Mouse (Mus musculus) retina, embryonic 14.5 days (tissue): ENCODE measurements around the gene Jmjd8.

ENCODE experiments used
- DNase-seq: peaks from one replicate; pipeline ENCODE4 v3.0.0-alpha.2; 2015; ENCODE audit warnings: low spot score

The Jmjd8 gene

DNA sequence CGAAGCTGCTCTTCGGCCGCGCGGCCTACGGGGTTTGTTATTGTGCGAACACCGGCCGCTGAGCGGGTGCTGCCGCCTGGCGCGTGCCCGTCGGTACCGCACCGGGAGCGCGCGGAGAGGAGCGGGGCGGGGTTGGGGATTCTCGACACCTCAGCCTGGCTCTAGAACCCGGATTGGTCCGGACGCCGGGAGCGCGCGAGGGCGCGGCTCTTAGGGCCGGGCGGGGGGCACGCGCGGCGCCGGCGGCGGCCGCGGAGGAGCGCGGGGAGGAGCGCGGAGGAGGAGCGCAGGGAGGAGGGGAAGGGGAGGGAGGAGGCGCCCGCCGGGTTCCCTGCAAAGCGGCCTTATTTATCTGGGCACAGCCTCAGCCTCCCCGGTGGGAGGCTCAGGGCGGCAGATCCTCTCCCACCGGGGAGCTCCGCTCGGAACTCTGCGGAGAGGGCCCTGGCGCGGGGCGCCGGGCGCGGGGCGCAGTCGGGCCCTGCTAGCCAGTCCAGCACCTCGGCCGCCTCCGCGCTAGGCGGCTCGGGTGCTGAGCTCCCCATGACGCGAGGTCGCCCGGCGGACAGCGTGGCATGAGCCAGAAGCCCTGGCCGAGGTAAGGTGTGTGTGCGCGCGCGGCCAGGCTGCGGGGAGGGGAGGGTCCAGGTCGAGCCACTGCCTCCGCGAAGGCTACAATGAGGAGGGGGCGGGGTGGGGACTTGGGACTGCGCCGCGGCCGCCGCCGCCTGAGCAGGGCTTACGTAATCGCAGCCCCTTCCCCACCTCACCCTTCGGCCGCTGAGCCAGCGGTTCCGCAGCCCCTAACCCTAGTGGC lies 19.7 kb upstream of the Jmjd8 start, which contains the start of gene Fbxl16:
TSS of gene Fbxl16 (plus strand) at position 297 of the 817 bp plus-strand sequence.
- DNase-seq, result peak; percentile 91

DNA sequence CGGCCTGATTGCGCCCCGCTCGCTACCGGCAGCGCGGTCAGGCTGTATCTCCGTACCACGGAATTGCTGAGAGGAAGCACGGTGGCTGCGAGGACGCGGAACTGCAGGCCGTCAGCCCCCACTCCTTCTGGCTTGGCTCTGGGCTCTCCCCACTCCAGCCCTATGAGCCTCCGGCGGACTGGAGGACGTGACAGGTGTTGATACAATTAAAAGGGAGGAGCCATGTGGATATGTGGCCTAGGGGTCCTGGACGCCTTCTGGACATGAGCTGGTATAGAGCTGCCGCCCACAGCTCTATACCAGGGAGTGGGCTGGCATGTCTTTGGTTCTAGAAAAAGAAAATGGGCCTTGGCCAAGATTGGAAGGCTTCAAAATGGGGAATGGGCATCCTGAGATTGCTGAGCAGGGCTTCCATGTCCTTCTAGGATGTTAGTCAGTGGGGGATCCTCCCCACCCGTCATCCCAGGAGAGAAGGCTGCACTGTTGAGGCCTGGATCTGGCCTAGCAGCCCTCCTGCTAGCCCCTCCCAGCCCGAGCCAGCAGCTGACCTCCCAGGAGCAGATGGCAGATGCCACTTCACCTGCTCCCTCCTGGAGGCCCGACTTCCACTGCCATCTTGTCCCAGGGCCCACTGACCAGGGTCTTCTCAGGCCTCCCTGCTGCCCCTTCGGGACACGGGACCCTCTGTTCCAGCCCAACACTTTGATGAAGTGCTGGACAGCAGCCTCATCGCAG lies 18.9 kb upstream of the Jmjd8 start:
- no peak for DNase-seq

DNA sequence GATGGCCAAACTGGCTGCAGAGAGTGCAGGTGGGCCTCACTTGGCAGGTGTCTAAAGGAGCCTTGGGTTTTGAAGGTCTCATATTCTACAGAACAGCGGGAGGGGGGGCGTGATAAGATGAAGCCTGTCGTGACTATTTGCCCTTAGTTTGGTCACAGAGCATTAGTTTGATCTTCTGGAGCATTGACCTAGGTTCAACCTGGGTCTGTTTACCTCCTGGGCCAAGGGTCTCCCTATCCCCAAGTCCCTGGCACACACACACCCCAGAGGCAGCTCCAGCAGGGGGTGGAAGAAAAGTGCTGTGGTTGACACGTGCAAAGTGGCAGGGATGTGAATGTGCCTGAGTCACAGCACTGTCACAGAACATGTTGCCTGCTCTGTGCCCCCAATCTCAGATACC lies 17.8 kb upstream of the Jmjd8 start:
- no peak for DNase-seq

DNA sequence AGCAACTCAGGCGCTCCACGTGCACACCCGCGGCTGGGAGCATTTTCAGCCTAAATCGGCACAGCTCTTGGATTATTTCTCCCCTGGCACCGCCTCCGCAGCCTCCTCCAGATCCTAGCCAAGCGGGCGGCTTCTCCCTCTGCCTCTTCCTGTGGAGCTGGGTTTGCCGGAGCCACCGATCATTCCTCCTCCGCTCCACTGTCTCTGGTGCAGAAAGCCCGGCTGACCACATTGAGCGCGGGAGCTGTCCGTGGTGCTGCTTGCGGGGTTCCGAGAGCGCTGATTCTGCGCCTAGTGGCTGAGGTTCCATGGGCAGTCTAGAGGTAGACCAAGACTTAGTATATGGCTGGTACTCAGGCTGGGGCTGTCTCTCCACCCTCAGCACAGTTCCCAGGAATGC lies 15.2 kb upstream of the Jmjd8 start:
- peak; percentile 90 for DNase-seq

DNA sequence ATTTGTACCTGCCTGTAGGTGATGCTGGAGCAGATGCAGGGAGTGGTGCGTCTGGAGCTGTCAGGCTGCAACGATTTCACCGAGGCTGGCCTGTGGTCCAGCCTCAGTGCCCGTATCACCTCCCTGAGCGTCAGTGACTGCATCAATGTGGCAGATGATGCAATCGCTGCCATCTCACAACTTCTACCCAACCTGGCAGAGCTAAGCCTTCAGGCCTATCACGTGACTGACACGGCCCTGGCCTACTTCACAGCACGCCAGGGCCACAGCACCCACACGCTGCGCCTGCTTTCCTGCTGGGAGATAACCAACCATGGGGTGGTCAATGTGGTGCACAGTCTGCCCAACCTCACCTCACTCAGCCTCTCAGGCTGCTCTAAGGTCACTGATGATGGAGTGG lies 11.0 kb upstream of the Jmjd8 start:
- DNase-seq, result no peak

DNA sequence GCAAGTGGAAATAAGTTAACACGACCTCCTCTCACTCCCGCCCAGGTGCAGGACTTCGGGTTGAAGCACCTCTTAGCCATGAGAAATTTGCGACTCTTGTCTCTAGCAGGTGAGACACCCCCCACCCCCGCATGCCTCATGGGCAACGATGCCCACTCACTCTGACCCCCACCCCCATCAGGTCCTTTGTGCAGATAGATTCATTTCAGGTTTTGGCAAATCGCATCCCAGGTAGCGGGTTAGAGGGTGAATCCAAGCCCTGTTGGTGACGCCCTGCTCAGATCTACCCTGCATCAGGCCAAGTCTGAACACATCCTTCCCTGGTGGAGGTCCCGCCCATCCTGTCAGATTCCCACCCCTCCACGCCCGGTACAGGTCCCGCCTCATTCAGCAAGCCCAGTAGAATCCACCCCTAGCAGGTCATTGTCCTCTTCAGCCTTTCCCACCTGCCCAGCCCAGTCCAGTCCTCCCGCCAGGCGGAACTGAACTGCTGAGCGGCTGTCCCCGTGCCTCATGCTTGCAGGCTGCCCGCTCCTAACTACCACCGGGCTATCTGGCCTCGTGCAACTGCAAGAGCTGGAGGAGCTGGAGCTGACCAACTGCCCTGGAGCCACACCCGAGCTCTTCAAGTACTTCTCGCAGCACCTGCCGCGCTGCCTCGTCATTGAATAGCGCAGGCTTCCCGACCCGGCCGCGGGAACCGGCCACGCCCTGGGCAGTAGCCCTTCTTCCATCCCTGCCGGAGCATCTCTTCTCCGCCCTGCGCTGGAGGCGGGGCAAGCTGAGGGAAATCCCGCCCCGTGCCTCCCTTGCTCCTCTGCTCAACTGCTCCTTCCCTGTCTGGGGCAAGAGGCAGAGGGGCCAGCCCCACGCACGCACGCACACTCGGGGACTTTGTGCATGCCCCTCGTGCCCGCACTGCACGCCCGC lies 9.6 kb upstream of the Jmjd8 start:
- peak; percentile 22 for DNase-seq

DNA sequence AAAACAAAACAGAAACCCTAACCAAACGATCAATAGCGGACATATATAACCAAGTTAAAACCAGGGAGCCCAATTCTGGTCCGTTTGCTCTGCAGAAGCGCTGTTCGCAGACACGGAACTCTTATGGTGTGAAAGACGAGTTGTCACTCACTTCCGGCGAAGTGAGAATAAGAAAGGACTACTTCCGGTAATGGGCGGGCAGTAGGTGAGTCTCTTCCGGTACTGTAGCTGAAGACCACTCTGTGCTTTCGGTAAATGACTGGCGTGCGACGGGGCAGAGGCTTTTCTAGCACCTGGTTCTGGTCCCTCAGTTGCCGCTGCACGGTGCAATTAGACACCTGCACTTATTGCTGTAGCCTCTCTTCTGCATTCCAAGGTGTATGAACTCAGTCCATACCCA lies 5.2 kb upstream of the Jmjd8 start, which contains the start of gene Wdr24:
TSS of gene Wdr24 (plus strand) at position 176 of the 400 bp plus-strand sequence.
- DNase-seq, result peak; percentile 93

DNA sequence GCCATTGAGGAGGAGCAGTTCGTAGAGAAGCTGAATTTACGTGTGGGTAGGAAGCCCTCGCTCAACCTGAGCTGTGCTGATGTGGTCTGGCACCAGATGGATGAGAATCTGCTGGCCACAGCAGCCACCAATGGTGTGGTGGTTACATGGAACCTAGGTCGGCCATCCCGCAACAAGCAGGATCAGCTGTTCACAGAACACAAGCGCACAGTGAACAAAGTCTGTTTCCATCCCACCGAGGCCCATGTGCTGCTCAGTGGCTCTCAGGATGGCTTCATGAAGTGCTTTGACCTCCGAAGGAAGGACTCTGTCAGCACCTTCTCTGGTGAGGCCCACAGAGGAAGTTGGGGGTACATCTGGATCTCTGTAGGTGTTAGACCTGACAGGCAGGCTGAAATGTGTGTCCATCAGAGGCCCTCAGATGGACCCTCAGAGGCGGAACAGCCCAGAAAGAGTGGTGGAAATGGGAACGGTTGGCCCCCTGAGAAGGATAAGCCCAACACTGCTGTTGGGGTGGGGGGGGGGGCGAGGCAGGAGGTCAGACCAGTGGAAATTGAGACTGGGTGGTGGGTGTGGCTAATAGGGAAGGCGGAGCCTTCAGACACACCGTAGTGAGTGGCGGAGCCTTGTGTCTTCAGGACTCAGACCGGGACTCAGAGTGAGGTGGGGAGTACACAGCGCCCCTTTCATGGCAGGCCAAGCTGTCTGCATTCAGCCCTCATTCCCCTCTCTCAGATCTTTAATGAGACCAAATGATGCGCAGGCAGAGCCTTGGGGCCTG lies 4.1 kb upstream of the Jmjd8 start:
- no peak for DNase-seq

DNA sequence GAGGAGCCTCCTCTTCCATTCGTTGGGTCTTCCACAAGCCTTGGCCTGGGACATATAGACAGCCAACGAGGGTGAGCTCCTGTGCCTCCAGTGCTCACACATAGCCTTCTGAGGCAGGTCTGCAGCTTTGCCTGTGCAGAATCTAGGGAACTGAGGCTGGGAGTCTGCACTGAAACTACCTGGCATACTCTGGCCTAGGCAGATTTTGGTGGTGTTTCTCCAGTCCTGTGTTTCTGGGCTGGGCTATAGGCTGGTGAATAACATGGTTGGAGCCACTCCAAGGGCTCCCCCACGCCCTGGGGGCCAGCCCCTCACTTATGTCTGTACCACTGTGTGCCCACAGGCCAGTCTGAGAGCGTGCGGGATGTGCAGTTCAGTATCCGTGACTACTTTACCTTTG lies 3.4 kb upstream of the Jmjd8 start:
- no peak for DNase-seq

DNA sequence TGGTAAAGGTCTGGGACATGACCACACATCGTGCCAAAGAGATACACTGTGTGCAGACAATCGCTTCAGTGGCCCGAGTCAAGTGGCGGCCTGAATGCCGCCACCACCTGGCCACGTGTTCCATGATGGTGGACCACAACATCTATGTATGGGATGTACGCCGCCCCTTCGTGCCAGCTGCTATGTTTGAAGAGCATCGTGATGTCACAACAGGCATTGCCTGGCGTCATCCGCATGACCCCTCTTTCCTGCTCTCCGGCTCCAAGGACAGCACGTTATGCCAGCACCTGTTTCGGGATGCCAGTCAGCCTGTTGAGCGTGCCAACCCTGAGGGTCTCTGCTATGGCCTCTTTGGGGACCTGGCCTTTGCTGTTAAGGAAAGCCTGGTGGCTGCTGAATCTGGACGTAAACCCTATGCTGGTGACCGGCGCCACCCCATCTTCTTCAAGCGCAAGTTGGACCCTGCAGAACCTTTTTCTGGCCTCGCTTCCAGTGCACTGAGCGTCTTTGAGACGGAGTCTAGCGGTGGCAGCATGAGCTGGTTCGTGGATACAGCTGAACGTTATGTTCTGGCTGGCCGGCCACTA lies 2.6 kb upstream of the Jmjd8 start:
- DNase-seq, result no peak

DNA sequence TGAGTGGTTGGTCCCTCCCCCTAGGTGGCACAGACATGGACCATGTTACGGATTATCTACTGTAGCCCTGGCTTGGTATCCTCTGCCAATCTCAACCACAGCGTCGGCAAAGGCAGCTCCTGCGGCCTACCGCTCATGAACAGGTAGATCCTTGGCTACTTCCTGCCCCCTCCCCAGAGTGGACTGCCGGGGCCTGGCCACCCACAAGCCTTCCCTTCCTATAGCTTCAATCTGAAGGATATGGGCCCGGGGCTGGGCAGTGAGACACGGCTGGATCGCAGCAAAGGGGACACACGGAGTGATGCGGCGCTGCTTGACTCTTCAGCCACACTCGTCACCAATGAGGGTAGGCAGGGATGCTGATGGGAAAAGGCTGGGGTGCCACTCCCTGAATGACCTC lies 1.7 kb upstream of the Jmjd8 start:
- DNase-seq, result no peak

DNA sequence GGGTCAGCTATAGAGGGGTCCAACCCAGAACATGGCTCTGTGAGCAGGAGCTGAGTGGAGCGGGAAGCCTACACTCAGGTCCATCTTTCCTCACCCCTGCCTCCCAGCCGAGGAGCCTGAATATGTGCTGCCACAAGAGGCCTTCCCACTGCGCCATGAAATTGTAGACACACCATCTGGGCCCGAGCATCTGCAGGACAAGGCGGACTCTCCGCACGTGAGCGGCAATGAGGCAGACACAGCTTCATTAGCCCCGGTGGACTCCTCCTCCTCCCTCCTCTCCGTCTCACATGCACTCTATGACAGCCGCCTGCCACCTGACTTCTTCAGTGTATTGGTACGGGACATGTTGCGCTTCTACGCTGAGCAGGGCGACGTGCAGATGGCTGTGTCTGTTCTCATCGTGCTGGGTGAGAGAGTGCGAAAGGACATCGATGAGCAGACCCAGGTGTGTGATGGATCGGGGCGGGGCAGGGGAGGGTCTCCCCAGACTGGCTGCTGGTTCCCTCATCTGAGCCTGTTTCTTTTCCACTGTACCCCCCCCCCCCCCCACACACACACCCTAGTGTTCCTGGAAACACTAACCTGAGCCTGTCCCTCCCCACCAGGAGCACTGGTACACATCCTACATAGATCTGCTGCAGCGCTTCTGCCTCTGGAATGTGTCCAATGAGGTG lies 983 bp upstream of the Jmjd8 start:
- DNase-seq, result no peak

DNA sequence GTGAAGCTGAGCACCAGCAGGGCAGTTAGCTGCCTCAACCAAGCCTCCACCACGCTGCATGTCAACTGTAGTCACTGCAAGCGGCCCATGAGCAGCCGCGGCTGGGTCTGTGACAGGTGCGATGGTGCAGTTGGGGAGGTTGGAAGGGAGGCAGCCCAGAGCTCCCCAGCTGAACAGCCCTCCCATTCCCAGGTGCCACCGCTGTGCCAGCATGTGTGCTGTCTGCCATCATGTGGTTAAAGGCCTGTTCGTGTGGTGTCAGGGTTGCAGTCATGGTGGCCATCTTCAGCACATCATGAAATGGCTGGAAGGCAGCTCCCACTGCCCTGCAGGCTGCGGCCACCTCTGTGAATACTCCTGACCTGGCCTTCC lies 458 bp upstream of the Jmjd8 start:
- no peak for DNase-seq

DNA sequence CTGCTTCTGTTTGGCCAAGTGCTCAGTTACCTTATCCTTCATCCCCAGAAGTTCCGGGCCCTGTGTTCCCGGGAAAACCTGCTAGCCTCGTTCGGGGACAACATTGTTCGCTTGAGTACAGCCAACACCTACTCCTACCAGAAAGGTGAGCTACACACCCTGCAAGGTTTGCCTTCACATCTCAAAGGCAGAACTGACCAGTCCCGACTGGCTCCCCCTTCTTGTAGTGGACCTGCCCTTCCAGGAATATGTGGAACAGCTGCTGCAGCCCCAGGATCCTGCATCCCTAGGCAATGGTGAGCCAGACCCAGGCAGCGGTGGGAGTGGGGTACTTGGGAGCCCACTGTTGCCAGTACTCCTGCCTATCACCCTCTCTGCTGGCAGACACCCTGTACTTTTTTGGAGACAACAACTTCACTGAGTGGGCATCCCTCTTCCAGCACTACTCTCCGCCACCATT lies 921 bp downstream of the Jmjd8 start:
- DNase-seq, result no peak

DNA sequence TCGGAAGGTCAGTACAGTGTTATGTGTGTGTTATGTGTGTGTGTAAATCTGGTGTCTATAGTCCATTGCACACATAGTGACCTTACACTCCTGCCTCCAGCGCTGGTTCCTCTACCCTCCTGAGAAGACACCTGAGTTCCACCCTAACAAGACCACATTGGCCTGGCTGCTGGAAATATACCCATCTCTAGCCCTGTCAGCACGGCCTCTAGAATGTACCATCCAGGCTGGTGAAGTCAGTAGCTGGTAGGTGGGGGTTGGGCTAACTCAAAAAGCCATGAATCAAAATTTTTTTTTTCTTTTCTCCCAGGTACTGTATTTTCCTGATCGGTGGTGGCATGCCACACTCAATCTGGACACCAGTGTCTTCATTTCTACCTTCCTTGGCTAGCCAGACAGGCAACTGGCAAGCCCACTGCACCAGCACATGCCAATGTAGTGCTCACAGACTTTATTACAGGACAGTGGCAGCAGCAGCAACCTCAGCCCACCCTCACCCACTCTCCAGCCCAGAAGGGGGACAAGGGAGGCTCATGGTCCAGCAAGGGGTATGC lies 1.6 kb downstream of the Jmjd8 start:
- DNase-seq, result no peak

DNA sequence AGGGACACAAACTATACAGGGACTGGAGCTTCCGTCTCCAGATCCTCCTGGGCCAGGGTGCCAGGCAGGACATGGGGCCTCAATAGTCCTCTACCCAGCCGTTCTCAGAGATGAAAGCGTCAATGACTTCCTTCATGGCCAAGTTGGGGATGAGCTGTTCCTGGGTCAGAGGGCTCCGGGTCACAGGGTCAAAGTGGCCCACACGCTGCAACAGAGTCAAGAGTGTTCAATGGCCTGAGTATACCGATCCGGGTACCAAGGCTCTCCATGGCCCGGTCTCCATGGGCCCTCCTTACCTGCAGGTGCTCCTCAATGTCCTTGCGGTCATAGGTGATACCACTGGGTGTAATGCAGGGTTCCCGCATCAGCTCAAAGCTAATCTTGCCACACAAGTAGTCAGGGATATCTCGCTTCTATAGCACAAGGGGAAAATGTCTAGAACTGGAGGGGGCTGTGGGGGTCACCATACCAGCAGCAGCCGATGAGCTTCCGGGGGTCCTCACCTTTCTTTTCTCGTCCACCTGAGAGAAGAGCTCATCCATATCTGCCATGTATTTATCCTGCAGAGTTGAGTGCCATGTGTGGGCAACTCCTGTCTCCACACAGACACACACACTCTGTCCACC lies 2.3 kb downstream of the Jmjd8 start:
- no peak for DNase-seq

DNA sequence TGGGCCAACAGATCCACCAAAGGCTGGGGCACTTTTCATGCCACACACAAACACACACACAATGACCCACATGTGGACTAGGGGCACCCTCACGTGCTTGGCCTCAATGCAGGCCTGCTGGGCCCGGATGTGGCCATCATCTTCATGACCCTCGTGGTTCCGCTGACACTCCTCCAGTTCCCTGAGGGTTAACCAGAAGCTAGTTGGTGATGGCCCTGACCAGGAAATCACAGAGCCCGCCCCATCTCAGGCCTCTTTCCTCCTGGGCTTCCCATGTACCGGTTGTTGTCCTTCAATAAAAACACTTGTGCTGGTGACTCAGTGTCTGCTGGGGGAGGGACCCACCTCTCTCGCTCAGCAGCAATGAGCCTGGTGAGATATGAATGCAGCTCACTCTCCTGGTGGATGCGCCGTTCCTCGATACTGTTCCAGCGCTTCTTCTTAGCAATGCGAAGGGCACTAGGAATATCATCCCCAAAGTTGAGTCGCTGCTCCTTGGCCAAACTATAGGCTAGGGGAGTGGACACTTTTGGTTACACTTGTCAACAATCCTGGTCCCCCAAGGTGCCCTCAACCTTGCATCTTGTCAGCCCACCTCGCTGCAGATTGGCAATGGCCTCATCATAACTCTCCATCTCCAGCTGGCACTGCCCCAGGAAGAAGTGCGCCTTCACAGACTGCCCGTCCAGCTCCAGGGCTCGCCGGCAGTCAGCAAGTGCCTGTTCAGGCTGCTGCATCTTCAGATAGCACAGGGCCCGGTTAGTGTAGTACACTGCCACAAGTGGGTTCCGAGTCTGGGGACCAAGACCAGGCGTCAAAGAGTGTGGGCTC lies 3.0 kb downstream of the Jmjd8 start:
- no peak for DNase-seq

DNA sequence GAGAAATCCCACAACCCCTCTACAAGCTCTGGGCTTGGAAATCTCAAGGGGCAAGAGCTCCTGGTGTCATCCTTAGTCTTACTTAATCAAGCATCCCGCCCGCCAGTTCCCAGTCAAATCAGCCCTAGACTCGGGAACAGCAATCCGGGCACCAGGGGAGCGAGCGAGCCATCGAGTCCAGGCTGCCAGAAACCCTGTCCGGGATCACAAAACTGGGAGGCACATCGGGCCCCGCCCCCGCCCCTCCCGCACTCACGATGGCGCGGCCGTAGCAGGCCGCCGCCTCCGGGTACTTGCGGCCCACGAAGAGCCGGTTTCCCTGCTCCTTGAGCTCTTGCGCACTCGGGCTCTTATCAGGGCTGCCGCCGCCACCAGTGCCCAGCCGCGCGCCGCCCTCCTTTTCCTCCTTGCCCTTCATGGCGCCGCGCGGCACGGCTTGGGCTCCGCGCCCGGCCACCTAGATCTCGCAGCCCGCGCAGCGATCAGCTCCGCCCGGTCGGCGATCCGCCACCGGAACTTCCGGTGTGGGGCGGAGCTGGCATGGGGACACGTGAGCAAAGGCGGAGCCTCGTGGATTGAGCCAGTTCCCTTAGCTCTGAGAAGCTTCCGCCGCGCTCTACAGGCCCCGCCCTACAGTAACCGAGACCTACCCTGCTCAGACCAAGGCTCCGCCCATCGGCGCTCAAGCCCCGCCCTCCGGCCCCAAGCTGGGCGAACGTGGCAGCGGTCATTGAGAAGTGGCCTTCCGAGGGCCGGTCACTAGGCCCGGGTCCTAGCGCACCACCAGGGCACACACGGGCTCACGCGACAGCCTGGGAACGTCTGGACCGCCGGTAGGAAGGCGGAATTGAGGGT lies 4.0 kb downstream of the Jmjd8 start:
- peak; percentile 100 for DNase-seq
